Mouse (Mus musculus): Measurements from ENCODE around the gene Sgf29. TPM values are rescaled to one million over a fixed set of nuclear protein-coding genes. Genes with fewer than 3 reads are reported as not detected.

Sgf29 gene
- total RNA-seq (2021), result 10 to 100 TPM; 39.9 to 49.7 TPM
- 64.5 and 74.4 TPM in 2 replicates for polyA plus RNA-seq (2012; rRNA removed)
- long read RNA-seq, transcript Sgf29-201 (10 exons, 1,312 nt), result major isoform, 17 of 23 reads
- long read RNA-seq, partial matches to known transcripts, result 4 of 23 reads
- long read RNA-seq, other reads (novel, unspliced or antisense), result 2 of 23 reads

GRCm38 (mm10) chr7:126649231-126650051 is at the start of gene Sgf29:
TSS of gene Sgf29 (plus strand) at chr7:126649309.
- peak; percentile 96 for DNase-seq

- DNase-seq, result no peak
Measured at GRCm38 (mm10) chr7:126601896-126602295, 47.2 kb upstream of the Sgf29 start.

- DNase-seq, result no peak
Measured at GRCm38 (mm10) chr7:126602650-126603049, 46.5 kb upstream of the Sgf29 start.

- DNase-seq, result no peak
Measured at GRCm38 (mm10) chr7:126606611-126607010, 42.5 kb upstream of the Sgf29 start.

- DNase-seq, result peak; percentile 68
Measured at GRCm38 (mm10) chr7:126607064-126607463, 42.0 kb upstream of the Sgf29 start.

GRCm38 (mm10) chr7:126607796-126608195 is 41.3 kb upstream of the Sgf29 start:
- DNase-seq, result no peak

GRCm38 (mm10) chr7:126612736-126613135 is 36.4 kb upstream of the Sgf29 start:
- DNase-seq, result no peak

- DNase-seq, result peak; percentile 37
Measured at GRCm38 (mm10) chr7:126616707-126617106, 32.4 kb upstream of the Sgf29 start.

GRCm38 (mm10) chr7:126619559-126620275 is 29.4 kb upstream of the Sgf29 start:
- DNase-seq, result no peak

- no peak for DNase-seq
Measured at GRCm38 (mm10) chr7:126621452-126622359, 27.4 kb upstream of the Sgf29 start.

GRCm38 (mm10) chr7:126623381-126623780 is 25.7 kb upstream of the Sgf29 start:
- no peak for DNase-seq

GRCm38 (mm10) chr7:126624774-126625173 is 24.3 kb upstream of the Sgf29 start:
- DNase-seq, result peak; percentile 22

GRCm38 (mm10) chr7:126625369-126625768 is 23.7 kb upstream of the Sgf29 start:
- DNase-seq, result peak; percentile 89

- peak; percentile 49 for DNase-seq
Measured at GRCm38 (mm10) chr7:126625807-126626600, 23.1 kb upstream of the Sgf29 start.

- DNase-seq, result no peak
Measured at GRCm38 (mm10) chr7:126628111-126628510, 21.0 kb upstream of the Sgf29 start.

- DNase-seq, result no peak
Measured at GRCm38 (mm10) chr7:126629915-126630314, 19.2 kb upstream of the Sgf29 start.

GRCm38 (mm10) chr7:126630824-126631518 is 18.1 kb upstream of the Sgf29 start, which contains the start of gene Nupr1:
TSS of gene Nupr1 (minus strand) at chr7:126630861.
- DNase-seq, result no peak

GRCm38 (mm10) chr7:126632478-126632877 is 16.6 kb upstream of the Sgf29 start:
- no peak for DNase-seq

- DNase-seq, result no peak
Measured at GRCm38 (mm10) chr7:126635375-126635774, 13.7 kb upstream of the Sgf29 start.
